Mouse (Mus musculus) cerebellum, postnatal 4 days (tissue): ENCODE data around the gene Snu13.

Experiments
- DNase-seq, 2 experiments: peaks; one replicate each; pipeline ENCODE4 v3.0.0; 2022; ENCODE audit warnings: low spot score in 2 of 2, mixed read lengths in 1 of 2

The Snu13 gene

DNA sequence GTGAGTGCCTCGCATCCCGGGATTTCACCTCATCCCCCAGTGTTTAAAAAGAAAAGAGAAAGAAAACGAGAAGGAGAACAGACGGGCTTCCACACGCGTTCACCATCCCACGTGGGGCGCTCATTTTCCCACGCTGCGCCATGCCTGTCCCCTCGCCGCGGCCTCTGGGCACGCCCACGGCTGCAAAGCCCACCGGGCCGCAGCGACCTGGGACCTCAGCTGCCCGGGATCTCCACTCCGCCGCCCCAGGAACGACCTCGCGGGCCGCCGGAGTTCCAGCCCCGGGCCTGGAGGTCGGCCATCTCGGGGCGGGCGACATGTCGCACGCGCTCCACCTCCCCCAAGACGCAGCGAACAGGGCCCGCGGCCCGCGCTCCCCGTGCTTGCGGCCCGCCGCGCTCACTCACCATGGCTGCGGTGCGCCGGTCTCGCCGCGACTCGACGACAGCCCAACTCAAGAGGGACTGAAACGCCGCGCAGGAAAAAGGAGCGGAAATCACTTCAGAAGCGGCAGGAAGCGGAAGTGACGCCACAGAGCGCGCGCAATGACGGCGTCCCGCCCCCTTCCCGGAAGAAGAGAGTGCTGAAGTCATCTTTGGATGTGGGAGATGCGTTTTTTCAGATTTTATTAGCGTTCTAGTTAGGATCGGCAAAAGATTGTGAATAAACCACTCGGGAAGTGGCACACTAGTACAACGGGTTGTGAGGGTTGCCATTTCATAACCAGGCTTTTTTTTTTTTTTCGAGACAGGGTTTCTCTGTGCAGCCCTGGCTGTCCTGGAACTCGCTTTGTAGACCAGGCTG is at the start of gene Snu13:
Gene Snu13 (minus strand): TSS at position 519 of the 804 bp plus-strand sequence.
- peak; percentile 85 to 91 for DNase-seq

DNA sequence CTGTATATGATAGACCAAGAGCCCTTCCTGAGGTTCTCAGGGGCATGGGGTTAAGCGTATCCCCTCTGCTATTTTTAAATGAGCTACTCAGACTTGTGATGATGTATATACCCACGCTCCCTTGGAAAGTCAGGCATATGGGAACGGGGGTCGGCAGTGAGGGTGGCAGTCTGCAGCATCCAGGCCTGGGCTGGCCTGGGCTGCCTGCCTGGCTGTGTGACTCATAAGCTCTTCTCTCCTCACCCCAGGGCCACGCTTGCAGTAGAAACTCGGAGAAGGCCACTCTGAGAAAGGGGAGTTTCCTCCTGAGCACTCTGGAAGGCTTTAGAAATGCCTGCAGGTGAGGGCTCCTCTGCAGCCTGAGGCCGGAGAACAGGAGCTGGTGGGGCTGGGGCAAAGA is 43.7 kb upstream of the Snu13 start:
- no peak for DNase-seq

DNA sequence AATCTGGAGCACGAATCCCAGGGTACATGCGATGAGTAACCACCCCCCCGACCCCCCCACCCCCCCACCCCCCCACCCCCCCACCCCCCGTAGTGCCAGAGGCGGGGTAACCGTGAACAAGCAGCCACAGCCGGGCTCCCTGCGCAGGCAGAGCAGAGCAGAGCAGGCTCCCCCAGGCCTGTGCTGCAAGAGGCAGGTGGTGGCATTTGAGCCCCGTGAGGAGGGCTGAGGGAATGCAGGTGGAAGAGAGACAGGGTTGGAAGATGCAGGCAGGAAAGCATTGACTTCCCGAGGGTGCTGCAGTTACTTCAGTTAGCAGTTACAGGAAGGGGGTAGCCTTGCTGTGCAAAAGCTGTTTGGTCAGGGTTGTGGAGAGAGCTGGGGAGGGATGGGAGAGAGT is 39.9 kb upstream of the Snu13 start:
- no peak for DNase-seq

DNA sequence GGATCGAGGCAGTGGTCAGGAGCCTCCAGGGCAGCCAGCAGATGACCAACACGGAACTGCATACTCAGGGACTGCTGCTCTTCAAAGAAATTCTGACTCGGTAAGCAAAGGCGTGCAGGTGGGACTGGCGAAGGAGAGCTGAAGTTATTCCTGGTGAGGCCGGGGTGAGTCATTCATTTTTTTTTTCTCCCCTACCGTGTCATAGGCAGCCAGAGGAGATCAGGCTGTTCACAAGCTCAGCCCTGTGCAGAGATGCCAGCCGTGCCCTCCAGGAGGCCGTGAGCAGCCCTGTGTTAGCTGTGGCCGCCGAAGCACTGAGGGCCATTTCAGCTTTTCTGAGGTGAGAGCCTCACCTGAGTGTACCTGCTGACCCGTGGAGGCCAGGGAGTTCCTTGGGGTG is 38.7 kb upstream of the Snu13 start:
- no peak for DNase-seq

DNA sequence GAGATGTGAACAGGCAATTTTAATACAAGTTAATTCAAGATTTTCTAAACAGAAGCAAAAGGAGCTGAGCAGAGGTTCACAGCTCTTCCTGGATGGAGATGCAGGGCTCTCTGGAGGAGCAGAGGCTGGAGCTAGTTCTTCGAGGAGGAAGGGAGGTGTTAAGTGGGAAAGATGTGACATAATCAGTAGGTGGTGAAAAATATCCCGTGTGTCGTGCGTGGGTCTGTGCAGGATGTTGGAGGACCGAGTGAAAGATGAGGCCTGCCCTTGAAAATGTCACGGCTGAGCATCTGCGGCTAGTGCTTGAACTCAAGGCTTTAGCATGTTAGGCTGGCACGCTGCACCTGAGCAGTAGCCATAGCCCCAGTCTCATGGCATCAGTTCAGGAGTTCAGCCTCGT is 38.2 kb upstream of the Snu13 start:
- no peak for DNase-seq

DNA sequence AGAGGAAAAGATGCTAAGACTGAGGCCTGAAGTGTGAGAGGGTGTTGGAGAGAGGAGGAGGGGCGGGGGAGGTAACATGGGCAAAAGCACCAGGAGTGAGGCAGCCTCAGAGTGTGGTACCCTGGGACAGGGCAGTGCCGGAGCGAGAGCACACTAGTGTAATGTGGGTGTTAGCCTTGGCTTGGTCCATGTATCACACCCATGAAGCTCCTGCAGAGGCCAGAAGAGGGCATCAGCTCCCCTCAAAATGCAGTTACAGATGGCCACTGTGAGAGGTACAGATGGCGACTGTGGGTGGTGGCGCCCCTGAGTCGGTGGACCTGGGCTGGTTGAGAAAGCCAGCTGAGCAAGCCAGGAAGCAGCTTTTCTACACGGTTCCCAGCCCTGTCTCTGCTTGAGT is 33.8 kb upstream of the Snu13 start:
- peak in 1 of 2 experiments; percentile 46 for DNase-seq

DNA sequence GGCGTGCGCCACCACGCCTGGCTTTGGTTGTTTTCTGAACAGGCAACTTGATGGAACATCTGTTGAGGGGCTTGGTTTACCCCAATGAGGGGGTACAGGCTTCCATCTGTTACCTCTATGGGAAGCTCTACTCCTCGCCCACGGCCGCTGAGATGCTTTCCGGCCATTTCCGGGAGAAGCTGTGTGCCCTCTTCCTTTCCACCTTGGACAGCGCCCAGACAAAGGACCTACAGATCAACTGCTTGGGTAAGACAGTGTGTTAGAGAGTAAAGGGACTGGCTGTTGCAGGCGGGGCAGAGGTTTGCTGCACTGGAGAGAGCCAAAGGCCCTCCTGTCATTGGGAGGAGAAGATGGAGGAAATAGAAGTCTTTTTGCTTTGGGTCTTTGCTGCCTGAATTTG is 32.5 kb upstream of the Snu13 start:
- DNase-seq = no peak

DNA sequence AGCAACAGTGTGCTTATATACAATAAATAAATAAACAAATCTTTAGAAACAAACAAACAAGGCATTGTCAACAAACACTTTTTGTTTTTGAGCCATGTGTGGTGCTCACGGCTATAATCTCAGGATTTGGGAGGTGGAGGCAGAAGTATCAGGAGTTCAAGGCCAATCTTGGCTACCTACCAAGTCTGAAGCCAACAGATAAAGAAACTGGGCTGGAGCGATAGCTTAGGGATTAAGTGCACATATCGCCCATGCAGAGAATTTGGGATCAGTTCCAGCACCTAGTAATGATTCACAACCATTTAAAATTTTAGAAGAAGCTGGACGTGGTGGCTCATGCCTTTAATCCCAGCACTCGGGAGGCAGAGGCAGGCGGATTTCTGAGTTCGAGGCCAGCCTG is 26.1 kb upstream of the Snu13 start:
- DNase-seq = no peak

DNA sequence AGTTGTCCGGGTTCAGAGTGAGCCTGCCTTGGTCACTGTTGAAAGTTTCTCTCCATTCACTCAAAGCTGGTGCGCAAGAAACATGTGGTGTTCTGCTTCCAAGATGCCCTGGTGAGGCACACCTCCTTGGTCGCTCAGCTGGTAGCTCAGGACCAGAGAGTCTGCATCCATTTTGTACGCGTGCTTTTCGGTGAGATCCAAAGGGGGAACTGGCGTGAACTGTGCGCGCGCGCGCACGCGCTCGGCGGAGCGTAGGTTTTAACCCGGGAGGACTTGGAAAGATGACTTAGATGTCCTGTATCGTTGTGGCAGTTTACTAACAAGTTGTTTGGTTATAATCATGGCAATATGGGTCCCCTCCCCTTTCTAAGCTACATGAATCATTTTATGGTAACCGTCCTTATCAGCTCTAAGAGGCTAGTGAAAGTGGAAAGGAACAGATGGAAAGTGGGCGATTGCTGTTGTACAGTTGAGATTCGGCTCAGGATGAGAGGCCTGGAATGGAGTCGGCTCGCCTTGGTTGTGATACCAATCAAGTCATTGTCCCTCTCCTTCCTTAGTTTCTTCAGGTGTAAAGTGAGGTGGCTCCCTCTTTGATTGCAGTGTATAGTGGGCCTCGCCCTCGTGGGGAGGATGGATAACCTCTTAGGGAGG is 24.5 kb upstream of the Snu13 start:
- DNase-seq = no peak

DNA sequence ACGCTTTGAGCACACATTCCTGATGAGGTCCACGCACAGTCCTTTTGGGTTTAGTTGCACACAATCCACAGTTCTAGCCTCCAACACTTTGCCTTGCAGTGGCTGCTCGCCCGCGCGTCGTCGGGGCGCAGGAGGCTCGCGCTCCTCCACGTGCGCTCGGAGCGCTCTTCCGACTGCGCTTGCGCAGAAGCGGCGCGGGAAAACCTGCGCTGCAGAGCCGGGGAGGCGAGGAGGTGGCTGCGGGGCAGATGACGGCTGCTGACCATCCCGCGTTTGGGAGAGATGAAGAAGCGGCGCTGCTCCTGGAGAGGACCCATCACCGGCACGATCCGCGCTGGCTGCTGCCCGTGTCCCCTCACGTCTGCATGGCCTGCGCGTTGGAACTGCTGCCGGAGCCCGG is 22.5 kb upstream of the Snu13 start, which contains the start of gene Mei1:
Gene Mei1 (plus strand): TSS at position 99 of the 400 bp plus-strand sequence.
- no peak for DNase-seq

DNA sequence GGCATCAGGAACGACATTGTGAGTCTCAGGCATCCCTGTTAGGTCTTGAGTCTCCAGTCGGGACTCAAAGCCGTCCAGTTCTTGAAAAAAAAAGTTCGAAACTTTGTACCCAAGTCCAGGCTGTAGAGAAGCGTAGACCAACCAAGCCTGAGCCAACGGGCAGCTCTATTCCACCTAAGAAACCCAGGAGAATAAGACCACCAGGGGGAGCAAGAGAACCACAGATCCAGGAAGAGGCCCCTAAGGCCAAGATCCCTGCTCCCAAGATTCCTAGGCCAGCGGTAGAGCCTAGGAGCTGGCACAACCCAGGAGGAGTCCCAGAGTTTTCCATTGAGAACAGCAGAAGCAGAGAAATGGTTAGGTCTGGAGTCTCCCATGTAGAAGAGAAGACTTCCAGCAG is 18.1 kb upstream of the Snu13 start:
- peak in 1 of 2 experiments; percentile 79 for DNase-seq

DNA sequence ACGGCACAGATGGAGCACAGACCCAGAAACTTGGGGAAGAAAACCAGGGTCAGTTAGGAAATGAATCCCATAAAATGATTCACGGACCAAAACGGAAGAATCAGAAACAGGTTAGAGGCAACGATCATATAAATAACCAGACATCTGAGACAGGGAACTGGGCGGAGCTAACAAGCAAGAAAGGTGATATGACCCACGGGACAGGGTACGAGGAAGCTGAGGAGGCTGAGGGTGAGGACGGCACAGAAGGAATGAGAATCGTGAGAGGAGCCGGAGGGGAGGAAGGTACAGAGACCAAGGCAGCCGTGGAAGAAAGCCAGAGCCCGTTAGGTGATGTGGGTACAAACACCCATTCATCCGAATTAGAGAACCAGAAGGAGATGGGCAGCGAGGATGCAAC is 16.5 kb upstream of the Snu13 start:
- no peak for DNase-seq

DNA sequence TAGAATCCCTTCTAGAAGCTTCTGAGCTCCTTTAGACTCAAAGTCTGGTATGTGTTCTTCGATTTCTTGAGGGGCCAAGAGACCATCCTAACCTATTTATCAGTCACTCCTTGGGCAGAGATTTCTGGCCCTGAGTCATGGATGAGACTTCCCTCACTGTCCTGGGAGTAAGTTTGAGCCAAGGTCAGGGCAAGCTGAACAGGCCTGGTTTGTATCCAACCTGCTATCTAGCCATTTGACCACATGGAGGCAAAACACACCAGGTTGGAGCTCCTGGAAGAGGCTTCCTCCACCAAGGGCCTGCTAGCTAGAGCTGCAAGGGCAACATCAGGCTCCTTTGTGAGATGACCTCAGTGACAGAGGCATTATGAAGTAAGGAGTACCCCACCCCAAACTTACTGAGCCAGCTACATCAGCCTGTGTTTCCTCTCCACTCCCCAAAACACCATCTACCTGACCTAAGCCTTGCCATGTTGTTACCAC is 11.4 kb upstream of the Snu13 start, which contains the start of gene 4930407I10Rik:
Gene 4930407I10Rik (plus strand): TSS at position 433 of the 483 bp plus-strand sequence.
- DNase-seq = no peak

DNA sequence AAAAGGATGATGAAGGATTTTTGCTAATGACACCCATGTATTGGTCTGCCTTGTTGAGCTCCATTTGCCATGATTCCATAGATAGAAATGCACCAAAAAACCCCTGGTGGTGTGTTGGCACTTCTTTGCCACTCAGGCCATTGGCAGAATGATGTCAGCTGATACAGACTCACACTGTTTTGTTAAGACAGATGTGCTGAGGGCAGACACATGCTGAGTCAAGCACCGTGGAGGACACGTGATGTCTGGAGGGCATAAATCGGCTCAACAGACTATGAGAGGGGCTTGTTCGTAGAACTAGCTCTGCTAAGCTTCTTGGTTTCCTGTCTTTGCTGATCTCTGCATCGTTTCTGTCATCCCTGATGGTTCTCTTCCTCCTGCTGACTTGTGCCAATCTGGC is 5.1 kb upstream of the Snu13 start:
- DNase-seq = no peak

DNA sequence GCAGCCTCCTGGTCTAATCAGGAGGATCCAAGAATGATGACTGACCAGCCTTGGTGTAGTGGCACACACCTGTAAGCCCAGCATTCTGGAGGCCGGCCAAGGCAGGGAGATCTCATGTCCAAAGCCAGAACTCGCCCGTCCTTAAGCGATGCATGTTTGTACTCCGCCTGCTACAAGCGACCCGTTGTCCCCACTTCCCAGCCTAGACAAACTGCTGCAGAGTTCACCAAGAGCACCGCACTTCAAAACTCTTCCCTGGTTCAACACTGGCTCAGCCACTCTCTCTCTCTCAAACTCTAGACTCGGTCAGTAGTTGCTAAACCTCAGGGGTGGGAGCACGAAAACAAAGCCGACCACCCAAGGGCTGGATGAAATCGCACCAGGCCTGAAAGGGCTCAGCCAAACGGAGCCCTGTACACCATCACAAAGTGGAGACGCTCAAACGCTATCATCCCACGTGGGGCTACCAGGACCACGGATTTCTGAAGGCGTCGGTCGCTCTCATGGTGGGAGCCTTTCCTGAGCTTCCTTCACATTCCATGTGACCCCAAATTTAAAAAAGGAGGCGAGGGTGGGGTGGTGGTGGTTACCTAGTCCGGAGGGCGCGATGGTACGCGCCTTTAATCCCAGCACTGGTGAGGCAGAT is 1.0 kb downstream of the Snu13 start:
- no peak for DNase-seq

DNA sequence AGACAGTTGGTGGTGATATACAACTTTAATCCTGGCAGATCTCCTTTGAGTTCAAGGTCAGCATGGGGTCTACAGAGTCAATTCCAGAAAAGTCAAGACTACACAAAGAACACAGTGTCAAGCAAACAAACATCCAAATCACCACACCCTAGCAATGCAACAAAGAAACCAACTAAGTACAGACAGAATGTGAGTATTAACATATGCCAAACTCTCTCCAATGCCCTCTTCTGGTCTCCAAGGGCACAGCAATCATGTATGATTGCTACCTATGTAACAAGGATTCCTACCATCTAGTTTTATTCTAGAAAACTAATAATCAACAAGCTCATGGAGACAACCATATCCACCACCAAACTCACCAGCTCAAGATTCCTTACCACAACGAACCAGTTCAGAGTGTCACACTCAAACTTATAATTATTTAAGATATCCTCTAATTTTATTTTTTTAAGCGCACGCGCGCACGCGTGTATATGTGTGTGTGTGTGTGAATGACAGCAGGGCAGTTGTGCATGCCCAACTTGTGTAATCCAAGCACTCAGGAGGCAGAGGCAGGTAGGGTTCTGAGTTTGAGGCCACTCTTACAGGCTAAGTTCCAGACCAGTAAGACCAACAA is 3.1 kb downstream of the Snu13 start:
- DNase-seq = no peak

DNA sequence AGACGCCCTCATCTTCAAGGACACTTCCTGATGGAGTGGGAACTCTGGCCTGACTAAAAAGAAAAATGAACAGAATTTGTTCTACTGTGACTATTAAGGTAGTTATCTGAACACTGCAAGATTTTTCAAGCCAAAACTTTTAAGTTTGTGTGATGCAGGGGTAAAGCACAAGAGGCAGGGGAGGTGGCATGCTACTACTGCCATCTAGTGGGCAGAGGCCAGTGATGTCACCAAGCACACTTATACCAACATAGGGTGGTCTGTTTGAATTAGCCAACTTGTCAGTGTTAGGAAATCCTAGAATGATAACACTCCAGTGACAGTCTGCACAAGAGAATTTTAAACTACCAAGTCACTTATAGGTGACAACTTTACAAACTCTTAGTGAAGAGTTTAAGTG is 6.7 kb downstream of the Snu13 start:
- DNase-seq = peak in 1 of 2 experiments; percentile 44

DNA sequence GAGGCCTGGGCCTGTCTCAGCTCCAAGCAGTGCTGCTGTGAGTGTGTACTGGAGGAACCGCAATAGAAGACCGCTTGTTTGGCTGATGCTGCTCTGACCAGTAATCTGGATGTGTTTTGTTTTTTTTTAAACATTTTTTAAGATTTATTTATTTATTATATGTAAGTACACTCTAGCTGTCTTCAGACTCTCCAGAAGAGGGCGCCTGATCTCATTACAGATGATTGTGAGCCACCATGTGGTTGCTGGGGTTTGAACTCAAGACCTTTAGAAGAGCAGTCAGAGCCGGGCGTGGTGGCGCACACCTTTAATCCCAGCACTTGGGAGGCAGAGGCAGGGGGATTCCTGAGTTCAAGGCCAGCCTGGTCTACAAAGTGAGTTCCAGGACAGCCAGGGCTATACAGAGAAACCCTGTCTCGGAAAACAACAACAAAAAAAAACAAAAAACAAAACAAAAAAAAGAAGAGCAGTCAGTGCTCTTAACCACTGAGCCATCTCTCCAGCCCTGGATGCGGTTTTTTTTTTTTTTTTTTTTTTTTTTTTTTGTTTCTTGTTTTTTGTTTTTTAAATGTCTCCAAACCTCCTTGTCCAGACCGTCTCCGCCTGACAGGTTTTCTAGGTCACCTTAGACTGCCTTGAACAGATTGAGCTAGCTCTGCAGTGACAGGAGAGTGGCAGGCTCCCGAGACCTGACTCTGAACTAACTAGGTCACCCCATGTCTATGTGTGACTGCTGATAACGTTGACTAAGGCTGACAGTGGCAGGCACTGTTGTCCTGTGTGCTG is 11.3 kb downstream of the Snu13 start:
- DNase-seq = no peak

DNA sequence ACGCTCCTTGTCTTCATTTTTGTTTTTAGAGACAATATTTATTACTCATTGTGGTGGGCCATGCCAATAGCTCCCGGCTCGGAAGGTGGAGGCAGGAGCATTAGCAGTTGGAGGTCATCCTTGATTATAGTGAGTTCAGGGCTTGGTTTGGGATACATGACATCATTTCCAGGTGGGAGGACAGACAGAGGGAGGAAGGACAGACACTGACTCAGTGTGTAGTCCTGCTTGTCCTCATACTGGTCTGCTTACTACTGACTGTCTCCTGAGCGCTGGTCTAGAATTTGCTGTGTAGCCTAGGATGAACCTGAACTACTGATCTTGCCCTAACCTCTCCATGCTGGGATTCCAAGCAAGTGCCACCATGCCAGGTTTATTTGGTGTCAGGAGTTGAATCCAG is 13.6 kb downstream of the Snu13 start, which contains the start of gene Desi1:
Gene Desi1 (minus strand): TSS at position 101 of the 400 bp plus-strand sequence.
- DNase-seq = no peak

DNA sequence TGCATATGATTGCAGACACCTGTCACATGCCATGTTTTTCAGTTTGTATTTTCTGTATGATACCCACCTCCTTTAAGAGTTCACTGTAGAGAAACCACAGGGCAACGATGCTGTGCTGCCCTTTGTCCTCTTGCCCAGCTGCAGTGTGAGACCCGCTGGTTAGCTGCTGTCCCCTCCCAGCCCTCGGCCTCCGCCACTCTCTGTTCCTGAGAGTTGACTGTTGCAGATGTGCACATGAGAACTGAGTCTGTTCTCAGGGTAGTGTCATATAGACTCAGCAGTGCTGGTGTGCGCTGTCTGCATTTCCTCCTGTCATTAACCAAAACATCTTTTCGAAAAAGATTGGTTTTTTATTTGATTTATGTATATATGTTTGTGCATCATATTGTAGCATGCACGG is 15.0 kb downstream of the Snu13 start:
- DNase-seq = no peak

DNA sequence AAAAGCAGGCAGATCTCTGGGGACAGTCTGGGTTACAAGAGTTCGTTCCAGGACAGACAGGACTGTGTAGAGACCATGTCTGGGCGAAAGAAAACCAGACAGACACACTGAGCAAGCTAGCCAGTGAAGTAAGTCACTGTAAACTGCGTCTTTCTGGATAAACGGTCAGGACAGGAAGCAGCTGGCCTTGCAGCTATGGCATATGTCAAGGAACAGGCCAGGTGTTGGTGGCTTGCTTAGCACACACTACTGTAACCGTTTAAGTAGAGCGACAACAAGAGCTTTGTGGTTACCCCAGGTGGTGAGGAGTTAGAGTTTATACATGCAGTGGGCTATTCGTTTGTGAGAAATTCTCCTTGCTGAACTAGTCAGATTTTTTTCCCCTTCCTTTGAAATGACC is 19.7 kb downstream of the Snu13 start:
- DNase-seq = no peak
